Mouse (Mus musculus) kidney, adult 2 months (tissue): ENCODE results near the gene Lin7a.

Experiments used
- CTCF ChIP-seq: fragments of 200-500 bp; conservative IDR thresholded peaks from 2 replicates; pipeline ENCODE4 v1.5.1; 2011; ENCODE audit warnings: low read depth, mild to moderate bottlenecking, control low read depth, low read length, moderate library complexity, mixed read lengths; ENCODE audit not compliant: insufficient read depth, insufficient read length
- POLR2A ChIP-seq: fragments of 200-500 bp; IDR thresholded peaks from one replicate; pipeline ENCODE4 v1.6.1; 2011; ENCODE audit warnings: low read depth, low read length, control low read depth

GRCm38 (mm10) chr10:107316100-107316499 lies 44.6 kb downstream of the Lin7a start:
- TF ChIP-seq POLR2A: no peak
- no peak for TF ChIP-seq CTCF
